Mouse (Mus musculus) liver, postnatal 0 days (tissue): ENCODE data around the gene Sox30. TPM values are rescaled to one million over a fixed set of nuclear protein-coding genes. Genes with fewer than 3 reads are reported as not detected.

ENCODE experiments used
- ATAC-seq: fragments of 200-750 bp; cut with Nextera tagmentation; 2 replicates; pipeline ENCODE4 v1.8.0; 2017; ENCODE audit warnings: mild to moderate bottlenecking, moderate library complexity
- DNase-seq: peaks from one replicate; pipeline ENCODE4 v3.0.0-alpha.2; 2016
- H3K27ac ChIP-seq: fragments of 300-500 bp; sonication (generic); 2 replicates; pipeline ENCODE4 v1.5.1; 2014; ENCODE audit warnings: antibody characterized with exemption, moderate library complexity, mild to moderate bottlenecking, low read depth
- H3K27me3 ChIP-seq: fragments of 300-500 bp; sonication (generic); 2 replicates; pipeline ENCODE4 v1.6.1; 2014; ENCODE audit warnings: low read length, control low read depth, mixed read lengths; ENCODE audit not compliant: insufficient read depth
- H3K36me3 ChIP-seq: fragments of 300-500 bp; sonication (generic); replicated peaks from 2 replicates; pipeline ENCODE4 v1.6.1; 2014; ENCODE audit warnings: mild to moderate bottlenecking, control low read depth, low read length, moderate library complexity, mixed read lengths; ENCODE audit not compliant: insufficient read depth
- H3K4me1 ChIP-seq: fragments of 300-500 bp; sonication (generic); 2 replicates; pipeline ENCODE4 v1.6.1; 2014; ENCODE audit warnings: antibody characterized with exemption, mild to moderate bottlenecking, control low read depth; ENCODE audit not compliant: insufficient read depth
- H3K4me2 ChIP-seq: fragments of 300-500 bp; sonication (generic); 2 replicates; pipeline ENCODE4 v1.6.1; 2014; ENCODE audit warnings: low read depth, mild to moderate bottlenecking, low read length, moderate library complexity, mixed read lengths
- H3K4me3 ChIP-seq: fragments of 300-500 bp; sonication (generic); 2 replicates; pipeline ENCODE4 v1.5.1; 2014; ENCODE audit warnings: low read depth, low read length
- H3K9ac ChIP-seq: fragments of 300-500 bp; sonication (generic); replicated peaks from 2 replicates; pipeline ENCODE4 v1.6.1; 2014; ENCODE audit warnings: mild to moderate bottlenecking, moderate library complexity
- H3K9me3 ChIP-seq: fragments of 300-500 bp; sonication (generic); 2 replicates; pipeline ENCODE4 v1.6.1; 2016; ENCODE audit warnings: mild to moderate bottlenecking, control low read depth, low read length, mixed read lengths
- CTCF ChIP-seq: sonication (generic); IDR thresholded peaks from 2 replicates; pipeline ENCODE4 v1.5.1; 2016; ENCODE audit warnings: antibody characterized with exemption, low read depth
- EP300 ChIP-seq: IDR thresholded peaks from 2 replicates; pipeline ENCODE4 v1.6.1; 2016; ENCODE audit warnings: antibody characterized with exemption, low read depth, mild to moderate bottlenecking
- WGBS: fragments of 180-500 bp; shearing (Covaris S2); extraction: QIAGEN DNeasy Blood & Tissue Kit; methylation state at CpG from one replicate; pipeline ENCODE4 v1.1.7; 2014; ENCODE audit not compliant: insufficient replicate concordance; 5-methylcytosine and 5-hydroxymethylcytosine counted together
- polyA plus RNA-seq: library from polyadenylated mRNA; unstranded; fragments of >200 nt; fragmentation: Nextera tagmentation; extraction: Ambion mirVana; gene quantifications from 2 replicates; pipeline ENCODE4 v1.2.1, GENCODE M21; 2015

Gene Sox30
- 0.04 TPM in 1 of 2 replicates, not detected in the other for polyA plus RNA-seq

- Histone ChIP-seq H3K9me3 (peaks cover 8% of the 10 kb centered on the region), H3K27ac (no peak within 1 kb of the TSS; the same call in 1 of the 2 replicates), H3K36me3 (no peaks in the 10 kb centered on the region), H3K4me1 (peaks cover 11% of the 10 kb centered on the region), H3K4me2 (peak within 1 kb of the TSS; percentile 79), H3K27me3 (peaks cover 17% of the 10 kb centered on the region), H3K4me3 (peak within 1 kb of the TSS; percentile 50), H3K9ac (peak within 1 kb of the TSS; percentile 71)
- no peak for TF ChIP-seq EP300
- DNase-seq (peak; percentile 55), ATAC-seq (peak; percentile 83)
- WGBS = 17% methylated on average over 68 of the region's 115 CpGs
Measured at GRCm38 (mm10) chr11:45979946-45980892, at the start of gene Sox30. Sox30 (plus strand) TSS chr11:45980310.

- DNase-seq (no peak), ATAC-seq (no peak)
- Histone ChIP-seq H3K4me3 (no peak overlapping the region), H3K9me3 (no peaks in the 10 kb centered on the region), H3K27me3 (no peaks in the 10 kb centered on the region), H3K9ac (no peak overlapping the region), H3K4me2 (no peak overlapping the region), H3K36me3 (peaks cover 29% of the 10 kb centered on the region), H3K4me1 (no peaks in the 10 kb centered on the region), H3K27ac (no peak overlapping the region)
- 87% methylated on average over 10 of the region's 10 CpGs for WGBS
- no peak for TF ChIP-seq EP300
- no peak for TF ChIP-seq CTCF
Measured at GRCm38 (mm10) chr11:45932771-45933170, 47.3 kb upstream of the Sox30 start.

DNA sequence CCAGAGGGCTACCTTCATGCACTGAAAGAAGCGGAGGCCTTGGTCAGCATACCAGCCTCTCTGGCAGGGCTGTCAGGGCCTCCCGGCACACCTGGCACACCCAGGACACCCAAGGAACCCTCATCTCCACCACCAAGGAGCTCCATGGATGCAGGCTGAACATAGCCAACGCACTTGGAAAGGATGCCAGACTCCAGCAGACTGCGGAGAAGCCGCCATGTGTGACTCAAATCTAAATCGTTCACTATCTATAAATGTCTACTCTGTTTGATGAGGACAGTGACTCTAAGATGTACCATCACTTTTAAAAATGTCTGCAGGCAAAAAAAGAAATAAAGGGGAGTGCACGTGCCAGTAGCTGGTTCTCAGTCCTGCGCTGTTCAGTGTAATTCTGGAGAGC is 42.6 kb upstream of the Sox30 start:
- Histone ChIP-seq H3K27me3 (no peaks in the 10 kb centered on the region), H3K9me3 (no peaks in the 10 kb centered on the region), H3K4me2 (no peak overlapping the region), H3K36me3 (peaks cover 26% of the 10 kb centered on the region), H3K27ac (no peak overlapping the region), H3K4me1 (no peaks in the 10 kb centered on the region), H3K4me3 (no peak overlapping the region), H3K9ac (no peak overlapping the region)
- 92% methylated on average over 8 of the region's 8 CpGs for WGBS
- DNase-seq = no peak
- TF ChIP-seq CTCF (no peak), EP300 (no peak)
- ATAC-seq = no peak

- no peak overlapping the region for H3K4me3 ChIP-seq
- no peaks in the 10 kb centered on the region for H3K27me3 ChIP-seq
- TF ChIP-seq CTCF = no peak
- H3K4me2 ChIP-seq = no peak overlapping the region
- no peak for ATAC-seq
- H3K9ac ChIP-seq = no peak overlapping the region
- no peak overlapping the region for H3K27ac ChIP-seq
- H3K9me3 ChIP-seq = no peaks in the 10 kb centered on the region
- WGBS = 71% methylated on average over 8 of the region's 8 CpGs
- H3K36me3 ChIP-seq = peaks cover 16% of the 10 kb centered on the region
- peaks cover 8% of the 10 kb centered on the region for H3K4me1 ChIP-seq
- DNase-seq = no peak
Measured at GRCm38 (mm10) chr11:45938917-45939316, 41.2 kb upstream of the Sox30 start.

- TF ChIP-seq CTCF = no peak
- TF ChIP-seq EP300 = no peak
Measured at GRCm38 (mm10) chr11:45942281-45942680, 37.8 kb upstream of the Sox30 start.

DNA sequence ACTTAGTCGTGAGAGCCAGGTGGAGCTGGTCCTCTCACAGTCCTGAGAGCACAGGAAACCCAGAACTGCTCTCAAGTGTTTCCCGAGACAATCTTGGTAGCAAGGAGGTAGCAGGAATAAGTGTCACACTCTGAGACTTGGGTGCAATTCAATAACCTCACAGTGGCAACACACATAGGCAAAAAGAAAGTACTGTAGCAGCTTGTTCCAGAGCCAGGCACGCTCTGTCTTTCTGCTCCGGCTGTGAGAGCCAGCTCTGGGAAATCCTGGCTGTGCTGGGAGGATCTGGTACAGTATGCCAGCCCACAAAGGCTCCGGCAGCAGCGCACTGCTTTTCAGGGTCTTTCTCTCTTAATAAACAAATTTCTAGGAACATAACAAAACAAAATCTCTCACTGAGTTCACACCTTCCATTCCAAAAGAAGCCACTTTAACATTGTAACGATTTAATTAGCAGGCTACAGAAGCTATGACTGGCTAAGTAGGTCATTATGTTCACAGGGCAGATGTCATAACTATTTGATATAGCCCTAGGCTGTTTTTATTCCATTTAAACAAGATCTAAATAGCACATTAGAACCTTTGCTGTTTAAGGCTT is 36.9 kb upstream of the Sox30 start:
- Histone ChIP-seq H3K27ac (no peak overlapping the region), H3K4me3 (peak overlapping the region; percentile 96; the same call in 1 of the 2 replicates), H3K36me3 (no peaks in the 10 kb centered on the region; the same call in 1 of the 2 replicates), H3K4me1 (peaks cover 9% of the 10 kb centered on the region), H3K27me3 (no peaks in the 10 kb centered on the region), H3K9me3 (no peaks in the 10 kb centered on the region), H3K4me2 (peak overlapping the region; percentile 100), H3K9ac (peak overlapping the region; percentile 91; the same call in 1 of the 2 replicates)
- WGBS = 76% methylated on average over 7 of the region's 7 CpGs
- TF ChIP-seq CTCF = no peak
- no peak for TF ChIP-seq EP300
- ATAC-seq (no peak), DNase-seq (no peak)

More at GRCm38 (mm10) chr11:45942281-45942680, 37.8 kb upstream of the Sox30 start:
- Histone ChIP-seq H3K4me1 (peaks cover 9% of the 10 kb centered on the region), H3K27me3 (no peaks in the 10 kb centered on the region), H3K9me3 (no peaks in the 10 kb centered on the region), H3K9ac (no peak overlapping the region), H3K27ac (no peak overlapping the region), H3K4me2 (no peak overlapping the region), H3K4me3 (no peak overlapping the region), H3K36me3 (no peaks in the 10 kb centered on the region)
- ATAC-seq (no peak), DNase-seq (no peak)
- 91% methylated on average over 7 of the region's 7 CpGs for WGBS
